Mouse (Mus musculus): ENCODE measurements at regions not wholly inside any gene's neighbourhood (a gene's known extent, or its start where the extent isn't known, plus 50 kb on each side); places are given as distances from the start of the nearest gene placed in this dataset.
"Not testable (repeated sequence)": the region's sequence is repeated elsewhere in the genome, so short reads cannot be mapped to it uniquely, and the experiment has no call there.

DNA sequence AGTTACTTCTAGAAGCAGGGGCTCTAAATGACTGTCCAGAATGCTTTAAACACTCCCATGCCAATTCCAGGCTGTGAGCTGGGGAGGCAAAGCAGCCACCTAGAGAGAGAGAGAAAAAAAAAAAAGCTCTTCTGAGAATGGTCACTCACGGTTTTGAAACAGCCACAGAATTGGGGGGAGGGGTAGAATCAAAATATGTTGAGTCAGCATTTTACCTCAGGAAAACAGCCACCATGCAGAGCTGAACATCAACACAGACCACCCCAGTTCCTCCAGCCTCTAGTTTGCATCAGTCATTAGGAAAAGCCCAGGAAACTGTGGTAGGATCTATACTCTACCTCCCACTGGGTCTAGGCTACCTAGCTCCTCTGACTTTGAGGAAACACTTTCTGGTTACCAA, 124.1 kb upstream of the Gm5150 start:
- DNase-seq (ENCODE audit: low spot score): no peak

DNA sequence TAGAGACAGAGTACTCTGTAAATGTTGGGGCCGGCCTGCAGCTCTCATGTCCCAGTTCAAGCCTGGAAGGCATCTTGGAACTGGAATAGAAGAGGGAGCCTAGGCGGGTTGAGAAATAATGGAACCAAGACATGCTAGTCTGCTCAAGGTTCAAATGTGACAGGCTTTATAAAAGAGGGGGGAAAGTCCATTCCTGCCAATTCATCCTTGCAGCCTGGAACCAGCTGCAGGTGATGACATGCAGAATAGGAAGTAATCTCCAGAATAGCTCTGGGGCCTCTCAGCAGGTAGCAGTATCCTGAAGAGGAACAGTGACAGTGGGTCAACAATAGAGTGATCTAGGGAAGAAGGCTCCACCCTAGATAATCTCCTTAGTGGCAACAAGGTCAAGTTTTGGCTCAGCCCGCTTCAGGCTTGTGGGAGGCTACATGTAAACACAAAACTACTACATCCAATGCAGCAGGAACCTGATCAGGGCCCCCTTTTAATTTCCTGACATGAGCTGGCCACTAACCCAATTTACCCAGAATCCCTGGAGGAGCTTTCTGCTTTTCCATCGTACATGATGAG, 119.2 kb upstream of the Gm5150 start:
- not testable (repeated sequence) for DNase-seq (ENCODE audit: low spot score)

GRCm38 (mm10) chr3:16115944-16116343, 109.7 kb upstream of the Gm5150 start:
- no peak for DNase-seq (ENCODE audit: low spot score)

- DNase-seq (ENCODE audit: low spot score): no peak
These were observed 101.3 kb upstream of the Gm5150 start for GRCm38 (mm10) chr3:16107492-16107891.

DNA sequence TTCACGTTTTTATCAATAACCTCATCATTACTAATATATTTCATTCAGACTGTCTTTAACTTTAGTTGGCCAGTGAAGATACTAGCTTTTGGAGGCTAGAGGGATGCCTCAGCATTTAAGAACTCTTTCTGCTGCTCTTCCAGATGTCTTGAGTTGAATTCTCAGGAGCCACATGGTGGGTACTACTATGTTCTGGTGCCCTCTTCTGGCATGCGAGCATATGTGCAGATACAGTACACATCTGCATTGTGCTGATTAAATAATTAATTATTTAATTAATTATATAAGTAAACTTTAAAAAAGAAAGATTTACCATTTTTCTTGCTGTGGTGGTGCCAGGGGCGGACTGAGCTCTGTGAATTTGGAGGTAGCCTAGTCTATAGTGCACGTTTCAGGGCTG, 98.8 kb upstream of the Gm5150 start:
- no peak for DNase-seq (ENCODE audit: low spot score)

GRCm38 (mm10) chr3:16103180-16103579, 96.9 kb upstream of the Gm5150 start:
- DNase-seq (ENCODE audit: low spot score): no peak

DNA sequence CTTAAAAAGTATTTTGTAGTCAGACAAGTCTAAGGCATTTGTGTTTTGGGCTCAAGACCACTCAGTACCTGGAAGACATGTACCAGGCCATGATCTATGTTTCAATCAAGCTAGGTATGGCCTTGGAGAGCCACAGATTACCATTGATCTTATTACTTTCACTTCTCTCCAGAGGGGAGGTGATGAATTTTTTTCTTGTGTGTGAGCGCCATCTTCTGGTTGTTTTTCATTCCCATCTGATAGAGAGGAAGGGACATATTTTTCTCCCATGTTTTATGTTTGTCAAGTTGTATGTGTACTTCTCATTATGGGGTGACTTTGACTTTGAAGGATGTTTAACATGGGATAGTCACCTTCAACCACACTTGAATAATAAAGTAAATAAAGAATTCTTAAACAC, 80.3 kb upstream of the Gm5150 start:
- DNase-seq (ENCODE audit: low spot score): peak; percentile 3

DNA sequence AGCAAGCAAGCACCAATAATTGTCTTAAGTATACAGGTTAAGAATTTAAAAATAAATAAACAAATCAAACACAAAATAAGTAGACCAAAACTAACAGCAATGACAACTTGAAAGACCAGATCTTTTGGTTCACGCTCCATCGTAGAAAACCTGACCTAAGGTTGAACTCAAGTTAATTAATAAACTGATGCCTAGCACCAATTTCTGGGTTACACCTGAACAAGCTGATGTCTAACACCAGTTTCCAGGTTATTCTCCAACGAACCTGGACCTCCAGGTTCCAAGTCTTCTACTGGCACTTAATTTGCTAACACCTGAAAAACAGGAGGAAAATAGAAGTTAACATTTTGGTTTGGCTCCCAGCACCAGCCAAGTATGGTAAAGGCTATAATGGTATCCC, 79.1 kb upstream of the Gm5150 start:
- no peak for DNase-seq (ENCODE audit: low spot score)

- no peak for DNase-seq (ENCODE audit: low spot score)
These were observed 72.9 kb upstream of the Gm5150 start for GRCm38 (mm10) chr3:16079178-16079577.

- no peak for DNase-seq (ENCODE audit: low spot score)
These were observed 65.7 kb upstream of the Gm5150 start for GRCm38 (mm10) chr3:16071906-16072305.

GRCm38 (mm10) chr3:16070963-16071362, 64.7 kb upstream of the Gm5150 start:
- DNase-seq (ENCODE audit: low spot score): no peak

DNA sequence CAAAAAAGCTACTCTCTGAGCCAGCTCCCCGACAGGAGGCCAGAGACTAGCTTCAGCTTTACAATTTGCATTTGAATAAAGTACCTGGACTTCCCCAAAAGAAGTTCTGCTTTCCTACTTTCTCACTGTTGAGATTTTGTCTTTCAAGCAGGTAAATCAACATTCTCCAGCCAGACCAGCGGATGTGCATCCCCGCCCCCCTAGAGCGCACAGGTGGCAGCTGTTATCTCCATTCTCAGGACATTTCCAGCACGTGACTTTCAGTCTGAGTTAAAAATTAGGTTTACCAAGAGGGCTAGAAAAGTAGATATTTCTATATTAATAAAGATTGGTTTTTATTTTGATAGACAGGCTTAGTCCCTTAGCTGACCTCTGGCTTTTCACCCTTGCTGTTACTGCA, 51.5 kb upstream of the Gm5150 start:
- not testable (repeated sequence) for DNase-seq (ENCODE audit: low spot score)
